Mouse (Mus musculus) cerebellum, adult 8-10 months (tissue): ENCODE data around the gene Slc1a7.
A peak's percentile ranks its signal among the peaks of the same experiment; 100 is the strongest.

Experiments used
- DNase-seq: peaks from one replicate; pipeline ENCODE4 v3.0.0; 2022

The Slc1a7 gene

GRCm38 (mm10) chr4:107967966-107968682 is at the start of gene Slc1a7:
Slc1a7 (plus strand) TSS chr4:107968332.
- DNase-seq: no peak

- no peak for DNase-seq
Measured at GRCm38 (mm10) chr4:107920336-107920735, 47.8 kb upstream of the Slc1a7 start.

DNA sequence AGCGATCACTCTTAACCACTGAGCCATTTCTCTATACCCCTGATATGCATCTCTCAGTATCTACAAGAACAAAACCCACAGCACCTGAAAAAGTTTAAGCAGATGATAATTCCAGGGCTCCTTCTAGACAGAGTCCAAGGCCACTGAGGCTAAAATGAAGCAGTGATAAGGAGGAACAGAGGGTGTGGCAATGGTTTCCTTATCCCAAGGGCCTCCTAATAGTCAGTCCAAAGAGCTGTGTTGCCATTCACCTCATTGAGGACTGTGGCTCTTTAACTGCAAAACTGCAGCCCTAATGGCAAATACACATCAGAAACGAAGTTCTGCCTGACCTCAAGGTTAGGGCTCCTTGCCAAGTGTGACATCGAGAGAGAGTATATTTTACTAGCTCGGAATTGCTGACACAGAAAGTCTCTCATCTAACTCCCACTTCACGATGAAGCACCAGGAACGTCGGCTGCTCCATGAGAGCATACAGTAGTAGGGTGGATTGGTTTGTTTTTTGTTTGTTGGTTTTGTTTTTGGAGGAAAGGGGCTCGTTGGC is 46.9 kb upstream of the Slc1a7 start:
- DNase-seq: no peak

DNA sequence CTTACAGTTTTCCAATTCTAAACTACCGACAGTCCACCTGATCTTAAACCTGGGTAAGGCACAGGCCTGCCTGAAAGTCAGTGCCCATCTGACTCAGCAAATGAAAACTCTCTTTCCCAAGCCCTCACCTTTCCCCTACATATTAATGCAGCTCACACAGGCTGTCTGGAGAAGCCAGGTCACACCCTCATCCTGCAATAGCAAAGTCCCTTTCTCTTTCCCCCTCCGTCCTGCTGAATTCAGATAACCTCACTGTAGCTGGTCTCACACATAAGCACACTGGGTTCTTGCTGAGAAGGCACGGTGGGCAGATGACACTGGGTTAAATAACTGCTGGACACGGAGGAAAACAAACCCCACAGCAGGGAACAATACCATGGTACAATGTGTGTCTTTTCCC is 46.2 kb upstream of the Slc1a7 start:
- DNase-seq: no peak

GRCm38 (mm10) chr4:107923145-107923802 is 44.9 kb upstream of the Slc1a7 start, which contains the start of gene Cpt2:
Cpt2 (minus strand) TSS chr4:107923610.
- DNase-seq: peak; percentile 75

DNA sequence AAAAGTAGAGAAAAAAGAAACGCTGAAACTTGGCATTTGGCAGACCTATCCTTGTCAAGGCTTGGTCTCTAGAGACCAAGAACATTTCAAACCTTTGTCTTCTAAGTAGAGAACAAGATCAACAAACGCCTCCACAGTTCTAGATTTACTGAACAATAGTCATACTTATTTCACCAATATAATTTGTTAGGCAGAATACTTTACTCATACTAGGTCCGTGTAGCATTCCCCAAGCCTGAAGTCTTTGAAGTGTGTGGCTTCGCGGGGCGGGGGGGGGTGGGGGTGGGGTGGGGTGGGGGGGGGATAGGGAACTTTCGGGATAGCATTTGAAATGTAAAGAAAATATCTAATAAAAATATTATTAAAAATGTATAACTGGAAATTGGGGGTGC is 44.3 kb upstream of the Slc1a7 start:
- no peak for DNase-seq

GRCm38 (mm10) chr4:107928269-107928668 is 39.9 kb upstream of the Slc1a7 start:
- DNase-seq: no peak

DNA sequence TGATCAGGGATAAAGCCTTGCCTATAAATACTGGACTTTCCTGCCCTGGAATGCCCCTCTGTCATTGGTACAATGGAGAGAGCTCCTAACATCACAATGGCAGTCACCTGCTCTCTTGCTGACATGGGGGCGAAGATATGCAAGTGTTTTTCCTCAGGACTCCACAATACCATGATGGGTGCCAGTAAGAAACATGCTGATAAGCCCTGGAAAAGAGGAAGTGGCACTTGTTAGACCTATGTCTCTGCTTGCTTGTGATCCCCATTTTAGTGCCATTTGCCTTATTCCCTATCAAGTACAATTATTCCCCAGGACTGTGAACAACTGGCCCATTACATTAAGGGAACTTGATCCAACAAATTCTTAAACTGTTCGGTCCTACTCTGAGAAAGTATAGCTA is 39.4 kb upstream of the Slc1a7 start:
- no peak for DNase-seq

- DNase-seq: no peak
Measured at GRCm38 (mm10) chr4:107931453-107931852, 36.7 kb upstream of the Slc1a7 start.

GRCm38 (mm10) chr4:107933239-107933638 is 34.9 kb upstream of the Slc1a7 start:
- DNase-seq: no peak

DNA sequence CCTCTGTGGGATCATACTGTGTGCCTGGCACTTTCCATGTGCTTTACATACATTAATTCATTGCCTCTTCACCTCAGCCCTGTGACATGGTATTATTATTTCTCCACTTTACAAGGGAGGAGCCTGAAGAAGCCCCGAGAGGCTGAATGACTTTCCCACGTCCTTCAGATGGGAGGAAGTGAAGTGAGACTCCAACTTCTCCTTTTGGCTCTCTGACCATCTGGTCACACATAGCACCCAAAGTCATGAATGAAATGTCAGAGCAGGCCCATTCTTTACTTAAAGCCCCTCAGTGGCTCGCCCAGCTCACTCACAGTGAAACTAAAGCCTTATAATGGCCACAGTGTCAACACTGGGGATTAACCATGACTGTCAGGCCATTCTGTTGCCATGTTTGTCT is 32.9 kb upstream of the Slc1a7 start:
- no peak for DNase-seq

GRCm38 (mm10) chr4:107937338-107937737 is 30.8 kb upstream of the Slc1a7 start:
- peak; percentile 55 for DNase-seq

DNA sequence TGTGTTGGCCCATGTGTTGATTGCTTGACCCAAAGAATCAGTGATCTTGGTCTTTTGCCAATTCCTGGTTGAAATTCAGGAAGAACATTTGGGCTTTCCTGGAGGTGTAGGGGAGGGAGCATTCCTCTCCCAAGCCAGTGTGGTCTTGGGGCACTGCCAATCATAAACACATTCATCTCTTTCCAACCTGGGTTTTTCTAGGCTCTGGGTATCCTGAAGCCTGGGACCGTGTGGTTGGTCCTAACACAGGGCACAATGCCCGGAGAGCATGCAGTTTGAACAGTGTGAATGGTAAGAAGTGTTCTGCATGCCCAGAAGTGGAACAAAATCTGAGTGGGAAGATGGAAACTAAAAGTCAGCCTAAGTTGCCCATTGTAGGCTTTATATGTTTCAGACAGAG is 30.0 kb upstream of the Slc1a7 start:
- no peak for DNase-seq

DNA sequence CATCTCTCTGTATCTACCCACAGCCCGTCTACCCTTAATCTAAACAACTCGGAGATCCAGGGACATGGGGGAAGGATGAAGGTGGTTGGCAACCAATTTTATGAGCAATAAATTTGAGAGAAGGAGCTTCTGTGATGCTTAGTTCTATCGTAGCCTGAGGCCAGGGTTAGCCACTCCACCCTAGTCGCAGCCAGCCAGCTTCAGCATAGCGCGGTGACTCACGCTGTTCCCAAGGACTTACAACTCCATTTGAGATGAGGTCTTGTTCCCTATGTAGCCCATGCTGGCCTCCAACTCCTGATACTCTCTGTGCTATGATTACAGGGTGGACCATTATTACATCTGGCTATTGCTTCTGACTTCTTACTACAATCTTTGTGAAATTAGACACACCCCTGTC is 25.4 kb upstream of the Slc1a7 start:
- no peak for DNase-seq

- no peak for DNase-seq
Measured at GRCm38 (mm10) chr4:107944141-107944540, 24.0 kb upstream of the Slc1a7 start.

DNA sequence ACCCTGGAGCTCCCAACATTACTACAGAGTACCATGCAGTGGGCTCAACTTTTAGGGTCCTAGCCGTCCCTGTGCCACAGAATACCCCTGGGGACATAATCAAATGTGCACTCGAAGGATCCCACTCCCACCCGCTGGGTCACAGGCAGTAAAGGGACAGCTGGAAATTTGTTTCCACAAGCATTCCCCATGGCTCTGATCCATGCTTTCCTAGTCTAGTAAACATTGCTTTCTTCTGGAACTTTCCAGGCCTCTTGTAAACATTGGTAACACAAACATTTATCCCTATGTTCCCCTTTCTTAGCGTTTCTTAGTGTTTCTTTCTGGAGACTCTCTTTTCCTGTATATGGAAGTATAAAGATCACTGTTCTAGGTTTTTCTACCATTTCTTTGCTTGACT is 18.2 kb upstream of the Slc1a7 start:
- DNase-seq: no peak

DNA sequence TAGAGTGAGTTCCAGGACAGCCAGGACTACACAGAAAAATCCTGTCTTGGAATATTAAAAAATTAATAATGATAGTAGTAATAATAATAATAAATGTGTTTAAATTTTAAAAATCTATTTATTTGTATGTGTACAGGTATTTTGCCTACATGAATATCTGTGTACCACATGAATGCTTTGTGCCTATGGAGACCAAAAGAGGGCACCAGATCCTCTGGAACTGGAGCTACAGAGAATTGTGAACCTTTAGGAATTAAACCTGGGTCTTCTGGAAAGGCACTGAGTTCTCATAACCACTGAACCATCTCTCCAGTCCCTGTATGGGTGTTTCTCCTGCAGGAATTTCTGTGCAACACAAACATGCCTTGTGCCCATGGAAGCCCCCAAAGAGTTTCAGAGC is 15.3 kb upstream of the Slc1a7 start:
- DNase-seq: no peak

GRCm38 (mm10) chr4:107955691-107956090 is 12.4 kb upstream of the Slc1a7 start:
- DNase-seq: no peak

DNA sequence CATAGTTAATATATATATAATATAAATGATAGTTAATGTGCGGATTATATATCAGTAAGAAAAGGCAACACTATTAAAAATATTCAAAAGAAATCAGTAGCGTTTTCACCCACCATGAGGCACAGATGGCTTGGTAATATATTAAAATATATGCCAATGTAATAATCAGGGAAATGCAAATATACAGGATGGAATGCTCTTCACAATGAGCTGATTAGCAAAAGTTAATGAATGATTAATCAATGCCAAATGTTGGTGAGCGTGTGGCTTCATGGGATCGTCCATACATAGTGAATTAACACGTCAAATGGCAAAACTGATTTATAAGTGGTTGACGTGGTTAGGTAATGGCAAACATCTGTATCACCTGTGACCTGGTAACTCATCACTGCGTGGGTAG is 9.6 kb upstream of the Slc1a7 start:
- no peak for DNase-seq

DNA sequence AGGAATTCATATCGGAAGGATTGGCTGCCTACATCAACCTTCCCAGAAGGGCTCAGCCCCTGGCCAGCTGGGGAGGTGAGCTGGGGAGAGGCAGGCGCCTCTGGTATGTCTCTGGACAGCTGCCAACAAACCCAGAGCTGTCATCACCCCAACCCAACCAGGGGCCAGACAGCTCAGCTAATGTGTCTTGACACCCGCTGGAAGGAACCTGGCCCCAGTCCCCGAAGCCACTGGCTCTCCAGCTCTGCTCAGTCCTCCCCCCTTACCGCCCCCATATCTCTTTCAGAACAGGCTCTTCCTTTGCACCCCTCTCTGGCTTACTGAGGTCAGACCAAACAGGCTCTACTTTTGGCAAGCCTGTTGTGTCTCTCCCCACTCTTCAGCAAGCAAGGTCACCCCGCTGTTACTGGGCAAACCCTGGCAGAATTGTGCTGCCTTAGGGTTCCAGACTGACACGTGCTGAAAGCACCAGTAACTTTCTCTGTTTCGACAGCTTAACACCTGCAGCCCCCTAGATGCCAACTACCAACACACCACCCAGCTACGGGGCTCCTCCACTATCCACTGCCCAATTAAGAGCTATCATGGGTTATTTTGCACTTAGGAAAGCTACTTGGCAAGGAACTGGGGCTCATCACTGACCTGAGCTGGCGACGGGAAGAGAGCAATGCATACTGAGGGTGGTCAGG is 5.9 kb upstream of the Slc1a7 start:
- no peak for DNase-seq

DNA sequence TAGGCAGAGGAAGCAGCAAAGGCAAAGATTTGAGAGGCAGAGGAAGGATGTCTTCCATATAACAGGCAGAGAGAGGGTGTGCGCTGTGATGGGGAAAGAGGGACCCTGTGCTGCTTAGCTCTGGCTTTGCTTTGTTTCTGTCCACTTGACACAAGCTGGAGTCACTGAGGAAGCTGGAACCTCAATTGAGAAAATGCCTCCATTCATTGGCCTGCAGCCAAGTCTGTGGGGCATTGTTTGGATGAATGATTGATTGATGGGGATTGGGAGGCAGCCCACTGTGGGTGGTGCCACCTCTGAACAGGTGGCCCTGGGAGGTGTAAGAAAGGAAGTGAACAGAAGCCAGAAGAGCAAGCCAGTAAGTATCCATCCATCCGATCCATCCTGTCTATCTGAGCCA is 5.3 kb upstream of the Slc1a7 start:
- DNase-seq: no peak

DNA sequence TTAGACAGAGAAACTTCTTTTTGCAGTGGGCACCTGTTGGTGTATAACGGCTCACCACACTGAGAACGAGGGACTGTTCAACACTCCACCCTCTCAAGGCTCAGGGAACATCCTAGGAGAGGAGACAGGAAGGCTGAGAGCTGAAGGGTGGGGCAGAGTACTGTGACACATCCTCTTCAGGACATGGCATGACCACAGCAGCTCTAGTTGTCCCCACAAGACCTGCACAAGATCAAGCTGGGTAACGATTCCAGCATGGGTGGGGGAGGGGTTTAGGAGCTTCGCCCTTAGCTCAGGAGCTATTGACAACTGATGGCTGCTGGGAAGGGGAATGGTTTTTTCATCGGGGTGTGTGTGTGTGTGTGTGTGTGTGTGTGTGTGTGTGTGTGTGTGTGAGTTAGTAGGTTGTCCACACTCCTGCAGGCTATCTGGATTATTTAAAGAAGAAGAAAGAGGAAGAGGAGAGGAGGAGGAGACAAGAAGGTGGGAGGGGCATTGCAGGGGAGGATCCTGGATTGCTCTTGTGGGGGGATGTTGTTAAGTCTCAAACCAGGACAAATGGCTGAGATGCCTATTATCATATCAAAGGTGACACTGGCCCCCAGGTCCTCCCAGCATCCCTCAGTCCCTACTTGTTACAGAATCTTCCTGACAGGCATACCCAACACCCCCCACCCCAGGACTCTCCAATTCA is 1.6 kb upstream of the Slc1a7 start:
- DNase-seq: no peak

GRCm38 (mm10) chr4:107969781-107970180 is 1.6 kb downstream of the Slc1a7 start:
- no peak for DNase-seq
